Mouse (Mus musculus) duodenum, adult 2 months (tissue): ENCODE results near the gene Lrat. TPM values are rescaled to one million over a fixed set of nuclear protein-coding genes. Genes with fewer than 3 reads are reported as not detected.

Experiments used
- polyA plus RNA-seq: library from polyadenylated mRNA; depleted of rRNA; stranded (reverse); fragments of >200 nt; gene quantifications from 2 replicates; pipeline ENCODE4 v1.2.3, GENCODE M21; 2012; ENCODE audit warnings: low replicate concordance; rRNA removed

Lrat gene
- 2.6 and 2.9 TPM in 2 replicates for polyA plus RNA-seq

DNA sequence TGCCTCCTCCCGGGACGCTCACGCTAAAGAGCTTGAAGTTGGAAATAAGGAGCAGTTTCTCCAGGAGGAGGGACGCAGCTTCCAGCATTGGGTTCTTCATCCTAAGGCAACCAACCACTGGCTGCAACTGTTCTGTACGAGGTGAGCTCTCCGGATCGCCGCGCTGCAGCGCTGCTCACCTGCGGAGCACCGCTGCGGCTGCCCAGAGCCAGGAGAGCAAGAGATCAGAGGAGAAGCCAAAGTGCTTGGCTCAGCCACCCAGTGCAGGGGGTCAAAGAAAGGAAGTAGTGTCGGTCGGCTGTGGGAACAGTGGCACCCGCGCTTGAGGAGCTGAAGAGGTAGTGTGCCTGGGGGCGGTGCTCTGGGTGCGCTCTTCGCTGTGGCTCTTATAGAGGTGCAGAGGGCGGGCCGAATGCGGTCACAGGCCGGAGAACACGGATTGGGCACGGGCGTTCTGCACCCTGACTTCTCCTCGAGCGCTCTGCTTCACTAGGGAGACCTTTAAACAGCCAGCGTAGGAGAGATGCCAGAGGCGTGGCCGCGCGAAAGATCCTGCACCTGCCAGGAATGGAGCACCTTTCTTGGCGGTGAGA lies at the start of gene Lrat:
Gene Lrat, minus strand, starts transcription at position 361 of the 593 bp plus-strand sequence.

DNA sequence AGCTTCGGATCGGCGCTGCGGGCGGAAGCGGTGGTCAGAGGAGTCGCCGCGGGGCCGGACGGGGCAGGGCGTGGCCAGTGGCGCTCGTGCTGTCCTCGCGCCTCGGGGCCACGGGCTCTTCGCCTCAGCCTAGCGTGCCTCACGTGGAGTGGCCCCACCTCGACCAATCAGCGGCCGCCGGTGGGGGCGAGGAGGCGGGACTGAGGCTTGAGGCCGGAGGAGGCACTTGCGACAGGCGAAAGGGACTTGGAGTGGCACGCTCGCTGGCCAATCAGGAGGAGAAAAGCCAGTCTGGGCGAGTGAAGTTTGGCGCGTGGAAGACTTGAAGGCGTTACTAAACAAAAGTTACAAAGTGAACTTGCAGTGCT lies 27.4 kb downstream of the Lrat start, which contains the start of gene Rbm46:
Gene Rbm46, minus strand, starts transcription at position 112 of the 368 bp plus-strand sequence.

Other genes starting within 250 kb of the Lrat start
- not detected in 2 replicates for gene Rbm46, start 27.5 kb downstream of the Lrat start, polyA plus RNA-seq
- gene Fgg, start 103.8 kb upstream of the Lrat start, polyA plus RNA-seq: 0.13 TPM in 1 of 2 replicates, not detected in the other
- not detected in 2 replicates for gene Fga, start 122.1 kb upstream of the Lrat start, polyA plus RNA-seq
- gene Fgb, start 145.9 kb upstream of the Lrat start, polyA plus RNA-seq: not detected in 2 replicates
- gene Plrg1, start 151.5 kb upstream of the Lrat start, polyA plus RNA-seq: 9.8 and 10.7 TPM in 2 replicates
- gene Dchs2, start 224.0 kb upstream of the Lrat start, polyA plus RNA-seq: 0.02 and 0.05 TPM in 2 replicates